20 mouse cellular contexts compared by ENCODE assay signal in the genomic region with DNA sequence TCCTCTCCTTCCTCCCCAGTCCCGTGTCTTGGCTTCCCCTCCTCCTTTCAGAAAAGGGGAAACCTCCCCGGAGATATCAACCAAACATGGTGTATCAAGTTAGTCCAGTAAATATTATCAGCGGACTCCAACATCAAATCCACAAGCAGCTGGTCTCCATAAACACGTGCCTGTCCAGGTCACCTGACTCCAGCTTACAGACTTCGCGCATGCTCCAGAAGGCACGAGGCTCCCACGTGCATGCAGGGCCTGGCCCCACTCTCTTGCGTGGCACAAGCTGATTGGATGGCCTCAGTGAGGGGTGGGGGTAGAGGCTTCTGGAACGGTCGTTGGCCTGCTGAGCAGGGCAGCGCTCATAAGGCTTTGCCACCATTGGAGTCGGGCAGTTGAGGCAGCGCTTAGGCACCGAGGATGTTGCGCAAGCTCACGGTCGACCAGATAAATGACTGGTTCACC. TPM values are rescaled to one million over a fixed set of nuclear protein-coding genes. Genes with fewer than 3 reads are reported as not detected.
"Had no signal": no experiment of that assay in that cellular context is flagged by ENCODE, and none has a peak within 500 bp of the region (broad histone marks: within the 10 kb centered on the region; RNA-seq: fewer than 3 reads in every experiment).

Gene Tdrd9, plus strand, starts transcription at position 329 of the 456 bp plus-strand sequence.

- H3K36me3 ChIP-seq: liver, embryonic 13.5 days; midbrain, embryonic 13.5 days; neural tube, embryonic 12.5 days; neural tube, embryonic 15.5 days had no signal

- H3K27ac ChIP-seq: layer of hippocampus, adult 2 months; liver, embryonic 13.5 days; midbrain, embryonic 13.5 days; neural tube, embryonic 12.5 days; neural tube, embryonic 15.5 days; stomach, postnatal 0 days had no signal

- H3K27me3 ChIP-seq: liver, embryonic 13.5 days; midbrain, embryonic 13.5 days; neural tube, embryonic 12.5 days; neural tube, embryonic 15.5 days had no signal

- H3K9ac ChIP-seq: liver, embryonic 13.5 days; midbrain, embryonic 13.5 days; neural tube, embryonic 12.5 days; neural tube, embryonic 15.5 days had no signal

- H3K4me2 ChIP-seq: liver, embryonic 13.5 days; midbrain, embryonic 13.5 days; neural tube, embryonic 12.5 days; neural tube, embryonic 15.5 days had no signal

- H3K9me3 ChIP-seq: liver, embryonic 13.5 days; midbrain, embryonic 13.5 days; neural tube, embryonic 12.5 days; neural tube, embryonic 15.5 days had no signal

- H3K4me3 ChIP-seq: layer of hippocampus, adult 2 months; liver, embryonic 13.5 days; midbrain, embryonic 13.5 days; neural tube, embryonic 12.5 days; neural tube, embryonic 15.5 days had no signal

- DNase-seq: kidney, adult 18-20 months; kidney, adult 9 months; kidney, postnatal 25 days; layer of hippocampus, adult 9-11 months; liver, embryonic 13.5 days; lung, adult 2 months; lung, postnatal 14 days; lung, postnatal 4 days; retina, postnatal 1 day; right cerebral cortex, postnatal 25 days; spleen, adult 18-20 months; thymus, adult 2 months; thymus, postnatal 25 days had no signal

- ATAC-seq: intestine, embryonic 16.5 days; midbrain, embryonic 13.5 days had no signal

RNA-seq across cellular contexts. Expression of gene Tdrd9, which starts in this region (rescaled TPM):
- polyA plus RNA-seq: liver, adult 2 months had no signal
